Mouse (Mus musculus) brain, embryonic 14.5 days (tissue): Measurements from ENCODE around the gene Zfpl1.

Experiments used
- CTCF ChIP-seq: fragments of 200-500 bp; IDR thresholded peaks from 2 replicates; pipeline ENCODE4 v1.5.1; 2012; ENCODE audit warnings: inconsistent platforms, mild to moderate bottlenecking, moderate library complexity, borderline replicate concordance; ENCODE audit not compliant: insufficient read depth, insufficient read length; ENCODE audit errors: extremely low read depth
- POLR2A ChIP-seq: fragments of 200-500 bp; IDR thresholded peaks from 2 replicates; pipeline ENCODE4 v1.6.1; 2012; ENCODE audit warnings: mild to moderate bottlenecking, inconsistent platforms, borderline replicate concordance; ENCODE audit not compliant: poor library complexity, insufficient read depth, insufficient read length, severe bottlenecking; ENCODE audit errors: extremely low read depth

DNA sequence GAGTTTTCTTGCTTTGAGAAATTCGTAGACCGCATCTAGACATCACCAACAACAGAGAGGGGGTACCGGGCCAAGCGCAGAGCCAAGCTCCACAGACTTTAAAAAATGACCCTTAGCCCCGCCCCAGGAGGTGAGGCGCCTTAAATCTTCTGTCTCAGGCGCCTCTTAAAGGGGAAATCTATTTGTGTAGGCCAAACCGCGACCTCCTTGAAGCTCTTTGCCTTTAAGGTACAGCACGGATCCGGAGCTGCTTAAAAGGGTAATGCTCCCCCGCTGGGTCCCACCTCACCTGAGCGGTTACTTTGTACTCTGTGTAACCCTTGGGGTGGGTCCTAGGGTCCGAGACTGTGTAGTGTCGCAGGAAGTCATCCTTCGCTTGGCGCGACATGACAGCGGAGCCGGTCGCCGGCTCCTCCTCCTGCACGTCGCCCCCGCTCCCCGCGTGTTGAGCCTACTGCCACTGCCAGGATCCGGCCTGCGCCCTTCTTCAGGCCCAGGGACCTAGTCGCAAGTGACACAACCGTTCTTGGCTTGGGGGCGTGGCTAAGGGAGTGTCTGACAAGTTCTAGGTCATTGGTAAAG is 43.1 kb upstream of the Zfpl1 start, which contains the start of gene Snx15:
- no peak for TF ChIP-seq CTCF
- peak; percentile 29; the same call in 1 of the 2 replicates for TF ChIP-seq POLR2A
